Mouse (Mus musculus) ES-E14 (cell line): ENCODE results near the gene Ggnbp2. TPM values are rescaled to one million over a fixed set of nuclear protein-coding genes. Genes with fewer than 3 reads are reported as not detected.

Source experiments
- DNase-seq: peaks from one replicate; pipeline ENCODE4 v3.0.0-alpha.2; 2013; ENCODE audit warnings: low read depth, low spot score
- H3K27ac ChIP-seq: 2 replicates; pipeline ENCODE4 v1.5.1; 2012; ENCODE audit warnings: low read depth, mild to moderate bottlenecking, low read length, moderate library complexity, mixed read lengths; ENCODE audit not compliant: poor library complexity, insufficient read depth, severe bottlenecking
- H3K36me3 ChIP-seq: 2 replicates; pipeline ENCODE4 v1.6.1; 2012; ENCODE audit warnings: mild to moderate bottlenecking, low read length, moderate library complexity, mixed read lengths; ENCODE audit not compliant: control insufficient read depth, poor library complexity, insufficient read depth, severe bottlenecking
- H3K4me1 ChIP-seq, 2 experiments: fragments of 150-350 bp in 1 of 2; sonication (generic) in 1 of 2; 2 replicates each; pipeline ENCODE4 v1.6.1; 2012; ENCODE audit warnings: low read length in 2 of 2, mild to moderate bottlenecking in 1 of 2, mixed read lengths in 1 of 2; ENCODE audit not compliant: control insufficient read depth in 2 of 2, insufficient read depth in 2 of 2, poor library complexity in 1 of 2
- H3K4me3 ChIP-seq, 2 experiments: fragments of 150-350 bp in 1 of 2; sonication (generic) in 1 of 2; 2 replicates each; pipeline ENCODE4 v1.5.1; 2012; ENCODE audit warnings: low read length in 2 of 2, low read depth in 1 of 2, mild to moderate bottlenecking in 1 of 2, mixed read lengths in 1 of 2; ENCODE audit not compliant: insufficient read depth in 1 of 2, poor library complexity in 1 of 2, severe bottlenecking in 1 of 2
- H3K9ac ChIP-seq: 2 replicates; pipeline ENCODE4 v1.6.1; 2012; ENCODE audit warnings: low read depth, mild to moderate bottlenecking, low read length, mixed read lengths; ENCODE audit not compliant: poor library complexity, insufficient read depth, severe bottlenecking
- H3K9me3 ChIP-seq: fragments of 150-350 bp; sonication (generic); 2 replicates; pipeline ENCODE4 v1.6.1; 2012; ENCODE audit warnings: low read depth, mild to moderate bottlenecking, low read length; ENCODE audit not compliant: control insufficient read depth, insufficient read depth
- CHD2 ChIP-seq: IDR thresholded peaks from 2 replicates; pipeline ENCODE4 v1.6.1; 2014; ENCODE audit warnings: mild to moderate bottlenecking, low read depth, low read length, inconsistent platforms
- HCFC1 ChIP-seq: IDR thresholded peaks from 2 replicates; pipeline ENCODE4 v1.6.1; 2012; ENCODE audit warnings: low read length, inconsistent platforms, borderline replicate concordance; ENCODE audit not compliant: insufficient read depth
- MAFK ChIP-seq: IDR thresholded peaks from 2 replicates; pipeline ENCODE4 v1.6.1; 2014; ENCODE audit warnings: mild to moderate bottlenecking, low read depth, low read length, inconsistent platforms; ENCODE audit not compliant: insufficient read depth
- ZC3H11A ChIP-seq: IDR thresholded peaks from 2 replicates; pipeline ENCODE4 v1.6.1; 2012; ENCODE audit warnings: low read depth, mild to moderate bottlenecking, inconsistent platforms, low read length, borderline replicate concordance
- ZNF384 ChIP-seq: IDR thresholded peaks from 2 replicates; pipeline ENCODE4 v1.6.1; 2012; ENCODE audit warnings: low read depth, low read length, inconsistent platforms
- in situ Hi-C, 2 experiments: fragments of 600-800 bp; cut with MboI; formaldehyde crosslinking; loops; one replicate each; pipeline ENCODE4 v1.15.1; 2025; ENCODE audit warnings: low sequenced_read_pairs in 2 of 2, inconsistent platforms in 1 of 2; ENCODE audit not compliant: unreplicated experiment in 2 of 2
- total RNA-seq: library from RNA; depleted of rRNA; stranded (reverse); fragments of 300-350 nt; gene quantifications from 2 replicates; pipeline ENCODE4 v1.2.3, GENCODE M21; 2012

Gene Ggnbp2
- total RNA-seq, 1 experiment, result 59.1 TPM

GRCm38 (mm10) chr11:84871548-84872069, 992 bp upstream of the Ggnbp2 start:
- in situ Hi-C loops, result no loop called here
- Histone ChIP-seq H3K36me3 (peaks cover 2% of the 10 kb centered on the region; the same call in 1 of the 2 replicates), H3K4me1 (peaks cover 0 to 7% of the 10 kb centered on the region in 2 experiments; a peak in 2 of 4 replicates), H3K4me3 (peak overlapping the region; percentile 88 to 90), H3K9ac (peak overlapping the region; percentile 99; the same call in 1 of the 2 replicates), H3K9me3 (no peaks in the 10 kb centered on the region), H3K27ac (peak overlapping the region; percentile 99; the same call in 1 of the 2 replicates)
- no peak for DNase-seq
- TF ChIP-seq ZNF384, result peak; percentile 47; the same call in 1 of the 2 replicates
- no peak for TF ChIP-seq ZC3H11A

GRCm38 (mm10) chr11:84871046-84871445, 429 bp upstream of the Ggnbp2 start:
- Histone ChIP-seq H3K4me3 (peak overlapping the region; percentile 88 to 90), H3K9ac (peak overlapping the region; percentile 99), H3K27ac (peak overlapping the region; percentile 99), H3K36me3 (peaks cover 2% of the 10 kb centered on the region), H3K9me3 (no peaks in the 10 kb centered on the region), H3K4me1 (peaks cover 2 to 7% of the 10 kb centered on the region in 2 experiments; a peak in 3 of 4 replicates)
- no peak for TF ChIP-seq HCFC1
- TF ChIP-seq CHD2, result no peak
- no peak for TF ChIP-seq ZC3H11A
- TF ChIP-seq MAFK, result no peak
- no peak for TF ChIP-seq ZNF384
- no peak for DNase-seq
- in situ Hi-C loops, result no loop called here

- Histone ChIP-seq H3K36me3 (peaks cover 2% of the 10 kb centered on the region), H3K27ac (peak overlapping the region; percentile 89), H3K9ac (peak overlapping the region; percentile 89), H3K4me3 (peak overlapping the region; percentile 88 to 90), H3K9me3 (no peaks in the 10 kb centered on the region), H3K4me1 (peaks cover 2 to 7% of the 10 kb centered on the region in 2 experiments; a peak in 3 of 4 replicates)
- in situ Hi-C loops, result no loop called here
- DNase-seq, result peak; percentile 89
- TF ChIP-seq CHD2 (peak; percentile 87), ZNF384 (no peak), MAFK (no peak), HCFC1 (peak; percentile 68), ZC3H11A (peak; percentile 100)
These were observed 932 bp downstream of the Ggnbp2 start for GRCm38 (mm10) chr11:84869537-84870232.

GRCm38 (mm10) chr11:84868786-84869259, 1.8 kb downstream of the Ggnbp2 start:
- Histone ChIP-seq H3K9ac (peak overlapping the region; percentile 19; the same call in 1 of the 2 replicates), H3K27ac (no peak overlapping the region), H3K9me3 (no peaks in the 10 kb centered on the region), H3K4me1 (peaks cover 2 to 7% of the 10 kb centered on the region in 2 experiments; a peak in 3 of 4 replicates), H3K4me3 (peak overlapping the region; percentile 88 to 90), H3K36me3 (no peaks in the 10 kb centered on the region; the same call in 1 of the 2 replicates)
- in situ Hi-C loops, result no loop called here
- TF ChIP-seq MAFK, result no peak
- TF ChIP-seq ZNF384, result no peak
- TF ChIP-seq CHD2, result no peak
- TF ChIP-seq ZC3H11A, result no peak
- TF ChIP-seq HCFC1, result no peak
- no peak for DNase-seq
